Mouse (Mus musculus): Measurements from ENCODE around the gene Hba-a2. TPM values are rescaled to one million over a fixed set of nuclear protein-coding genes. Genes with fewer than 3 reads are reported as not detected.
A peak's percentile ranks its signal among the peaks of the same experiment; 100 is the strongest.

The Hba-a2 gene
- polyA plus RNA-seq, 1 experiment from 2014 or later = 18,270 TPM

DNA sequence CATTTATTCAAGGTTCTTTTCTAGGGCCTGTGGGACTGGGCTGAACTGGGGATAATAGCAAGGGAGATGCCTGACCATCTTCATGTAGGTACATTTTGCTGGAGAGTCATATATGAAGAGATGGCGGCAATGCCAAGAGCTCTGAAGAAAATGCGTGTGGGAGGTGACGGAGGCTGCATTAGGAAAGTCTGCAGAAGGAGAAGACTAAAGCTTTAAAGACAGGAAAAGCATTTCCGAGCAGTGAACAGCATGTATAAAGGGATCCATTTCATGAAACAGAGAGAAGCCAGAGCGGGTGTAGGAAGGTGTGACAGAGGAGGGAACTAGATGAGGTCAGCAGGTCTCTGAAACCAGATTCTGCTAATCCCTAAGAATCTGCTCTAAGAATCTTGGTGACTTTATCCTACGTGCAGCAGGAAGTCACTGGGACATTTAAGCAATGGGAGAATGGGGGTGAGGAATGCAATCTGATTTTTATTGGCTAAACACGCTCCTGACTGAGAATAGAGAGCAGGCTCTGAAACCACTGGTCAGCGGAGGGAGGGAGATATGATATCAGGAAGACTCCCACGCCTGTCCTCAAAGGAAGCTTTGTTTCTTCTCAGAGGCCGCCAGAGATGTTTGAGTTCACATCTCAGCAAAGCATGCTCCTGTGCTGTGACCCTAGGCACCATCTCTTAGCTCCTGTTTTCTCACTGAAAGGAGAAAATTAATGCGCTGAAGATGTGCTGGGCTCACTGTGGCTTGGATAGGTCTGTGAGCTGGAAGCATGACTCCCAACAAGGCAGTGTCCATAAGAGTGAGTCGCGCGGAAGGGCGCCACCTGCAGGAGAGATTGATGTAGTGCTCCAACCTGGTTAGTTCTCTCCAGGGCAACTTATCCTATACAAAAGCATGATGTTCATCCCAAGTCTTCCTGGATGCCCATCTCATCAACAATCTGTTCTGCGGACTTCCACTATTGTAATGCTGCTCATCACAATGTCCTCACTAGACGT lies 44.5 kb downstream of the Hba-a2 start:
- no peaks in the 10 kb centered on the region for H3K36me3 ChIP-seq (ENCODE audit: control insufficient read depth, insufficient read depth, low read length)
- H3K9me3 ChIP-seq (ENCODE audit: control insufficient read depth, low read length) = peaks cover 5% of the 10 kb centered on the region; the same call in 1 of the 2 replicates
- no peaks in the 10 kb centered on the region for H3K27me3 ChIP-seq (replicated peaks; ENCODE audit: control insufficient read depth, insufficient read depth, low read length)
- H3K4me1 ChIP-seq (ENCODE audit: control insufficient read depth, insufficient read depth, low read length) = no peaks in the 10 kb centered on the region
- no peak overlapping the region for H3K4me3 ChIP-seq (ENCODE audit: low read depth, low read length)
- 35% methylated on average over 17 of the region's 17 CpGs for WGBS
- no peak overlapping the region for H3K4me2 ChIP-seq (ENCODE audit: low read depth, low read length)
- DNase-seq (ENCODE audit: low spot score) = peak; percentile 49
- no peak overlapping the region for H3K27ac ChIP-seq (replicated peaks; ENCODE audit: low read depth, low read length)
- peak; percentile 73 for ATAC-seq (ENCODE audit: low read depth)
- H3K9ac ChIP-seq (ENCODE audit: low read depth, low read length) = no peak overlapping the region

DNA sequence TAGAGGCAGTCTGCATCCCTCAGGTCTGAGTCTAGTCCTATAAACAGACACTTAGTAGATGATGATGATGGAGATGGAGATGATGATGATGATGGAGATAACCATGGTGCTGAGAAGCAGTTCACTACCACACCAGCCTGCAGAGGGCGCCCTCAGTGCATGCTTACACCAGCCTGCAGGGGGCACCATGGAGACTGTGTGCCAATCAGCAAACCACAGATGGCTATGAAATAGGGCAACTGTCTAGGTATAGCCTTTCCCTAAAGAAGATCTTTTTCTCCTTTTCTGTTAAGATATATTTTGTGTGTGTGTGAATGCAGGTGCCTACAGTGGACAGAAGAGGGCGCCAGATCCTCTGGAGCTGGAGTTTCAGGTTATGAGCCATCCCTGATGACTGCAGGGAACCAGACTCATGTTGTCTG lies 46.5 kb downstream of the Hba-a2 start:
- Histone ChIP-seq H3K36me3 (ENCODE audit: control insufficient read depth, insufficient read depth, low read length) (no peaks in the 10 kb centered on the region), H3K4me3 (ENCODE audit: low read depth, low read length) (no peak overlapping the region), H3K27me3 (replicated peaks; ENCODE audit: control insufficient read depth, insufficient read depth, low read length) (no peaks in the 10 kb centered on the region), H3K9ac (ENCODE audit: low read depth, low read length) (no peak overlapping the region), H3K9me3 (ENCODE audit: control insufficient read depth, low read length) (no peaks in the 10 kb centered on the region), H3K27ac (replicated peaks; ENCODE audit: low read depth, low read length) (no peak overlapping the region), H3K4me2 (ENCODE audit: low read depth, low read length) (no peak overlapping the region), H3K4me1 (ENCODE audit: control insufficient read depth, insufficient read depth, low read length) (no peaks in the 10 kb centered on the region)
- 17% methylated on average over 2 of the region's 2 CpGs for WGBS
- ATAC-seq (ENCODE audit: low read depth) (no peak), DNase-seq (ENCODE audit: low spot score) (no peak)

DNA sequence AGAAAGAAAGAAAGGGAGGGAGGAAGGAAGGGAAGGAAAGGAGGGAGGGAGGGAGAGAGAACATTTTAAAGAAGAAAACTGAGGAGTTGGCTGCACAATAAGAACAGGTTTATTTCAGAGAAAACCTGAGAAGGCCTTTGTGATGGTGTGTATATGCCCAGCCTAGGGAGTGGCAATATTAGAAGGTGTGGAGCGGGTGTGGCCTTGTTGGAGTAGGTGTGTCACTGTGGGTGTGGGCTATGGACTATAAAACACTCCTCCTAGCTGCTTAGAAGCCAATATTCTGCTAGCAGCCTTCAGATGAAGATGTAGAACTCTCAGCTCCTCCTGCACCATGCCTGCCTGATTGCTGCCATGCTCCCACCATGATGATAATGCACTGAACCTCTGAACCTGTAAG lies 47.1 kb downstream of the Hba-a2 start:
- Histone ChIP-seq H3K9ac (ENCODE audit: low read depth, low read length) (no peak overlapping the region), H3K36me3 (ENCODE audit: control insufficient read depth, insufficient read depth, low read length) (no peaks in the 10 kb centered on the region), H3K27ac (replicated peaks; ENCODE audit: low read depth, low read length) (no peak overlapping the region), H3K9me3 (ENCODE audit: control insufficient read depth, low read length) (no peaks in the 10 kb centered on the region), H3K27me3 (replicated peaks; ENCODE audit: control insufficient read depth, insufficient read depth, low read length) (no peaks in the 10 kb centered on the region), H3K4me1 (ENCODE audit: control insufficient read depth, insufficient read depth, low read length) (no peaks in the 10 kb centered on the region), H3K4me3 (ENCODE audit: low read depth, low read length) (no peak overlapping the region), H3K4me2 (ENCODE audit: low read depth, low read length) (no peak overlapping the region)
- no peak for ATAC-seq (ENCODE audit: low read depth)
- no peak for DNase-seq (ENCODE audit: low spot score)
- WGBS = 100% methylated on average over 1 of the region's 1 CpGs

DNA sequence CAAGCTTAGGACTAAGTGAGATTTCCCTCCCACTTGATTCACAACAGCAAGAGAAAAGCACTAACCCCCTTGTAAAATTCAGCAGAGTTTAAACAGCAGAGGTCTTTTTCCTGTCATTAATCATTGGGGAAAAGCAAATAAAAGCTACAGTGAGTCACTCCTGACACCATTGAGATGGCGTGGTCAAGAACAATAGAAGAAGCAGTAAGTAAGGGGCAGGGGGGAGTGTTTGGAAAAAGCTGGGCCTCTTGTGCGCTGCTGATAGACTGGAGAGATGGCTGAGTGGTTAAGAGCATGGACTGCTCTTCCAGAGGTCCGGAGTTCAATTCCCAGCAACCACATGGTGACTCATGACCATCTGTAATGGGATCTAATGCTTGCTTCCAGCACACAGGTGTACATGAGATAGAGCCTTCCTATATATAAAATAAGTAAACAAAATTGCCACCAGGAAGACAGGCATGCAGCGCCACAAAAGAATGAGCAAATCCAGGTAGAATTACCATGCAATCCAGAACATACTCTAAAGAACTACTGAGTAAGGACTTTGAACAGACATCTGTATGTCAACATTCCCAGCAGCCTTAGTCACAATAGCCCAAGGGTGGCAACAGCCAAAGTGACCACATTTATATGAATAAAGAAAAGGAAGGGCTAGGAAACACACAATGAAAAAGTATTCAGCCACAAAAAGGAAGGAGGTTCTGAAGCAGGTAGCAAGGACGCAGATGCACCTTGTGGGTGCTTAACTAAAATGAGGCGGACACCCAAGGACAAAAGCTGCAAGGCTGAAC lies 49.4 kb downstream of the Hba-a2 start:
- Histone ChIP-seq H3K9me3 (ENCODE audit: control insufficient read depth, low read length) (no peaks in the 10 kb centered on the region), H3K27me3 (replicated peaks; ENCODE audit: control insufficient read depth, insufficient read depth, low read length) (no peaks in the 10 kb centered on the region), H3K36me3 (ENCODE audit: control insufficient read depth, insufficient read depth, low read length) (0 out of 2 replicates have a peak, but pooled peaks cover 4% of the 10 kb centered on the region), H3K4me2 (ENCODE audit: low read depth, low read length) (no peak overlapping the region), H3K9ac (ENCODE audit: low read depth, low read length) (no peak overlapping the region), H3K4me3 (ENCODE audit: low read depth, low read length) (no peak overlapping the region), H3K4me1 (ENCODE audit: control insufficient read depth, insufficient read depth, low read length) (peaks cover 11% of the 10 kb centered on the region; the same call in 1 of the 2 replicates), H3K27ac (replicated peaks; ENCODE audit: low read depth, low read length) (no peak overlapping the region)
- DNase-seq (ENCODE audit: low spot score) (no peak), ATAC-seq (ENCODE audit: low read depth) (no peak)
- 81% methylated on average over 6 of the region's 6 CpGs for WGBS

Other genes with a start within 250 kb of the Hba-a2 start
- gene Il9r, start 96.2 kb upstream of the Hba-a2 start, polyA plus RNA-seq (2014; fragmentation: Nextera tagmentation; extraction: Ambion mirVana) = 0.14 and 0.22 TPM in 2 replicates
- 43.2 and 46.4 TPM in 2 replicates for gene Snrnp25, start 91.1 kb upstream of the Hba-a2 start, polyA plus RNA-seq (2014; fragmentation: Nextera tagmentation; extraction: Ambion mirVana)
- 58.4 and 60.1 TPM in 2 replicates for gene Rhbdf1, start 74.2 kb upstream of the Hba-a2 start, polyA plus RNA-seq (2014; fragmentation: Nextera tagmentation; extraction: Ambion mirVana)
- 29.7 and 34.1 TPM in 2 replicates for gene Mpg, start 70.0 kb upstream of the Hba-a2 start, polyA plus RNA-seq (2014; fragmentation: Nextera tagmentation; extraction: Ambion mirVana)
- gene Nprl3, start 28.8 kb upstream of the Hba-a2 start, polyA plus RNA-seq (2014; fragmentation: Nextera tagmentation; extraction: Ambion mirVana) = 22.3 and 27.0 TPM in 2 replicates
- gene Hba-x, start 20.1 kb upstream of the Hba-a2 start, polyA plus RNA-seq (2014; fragmentation: Nextera tagmentation; extraction: Ambion mirVana) = 79.8 and 206 TPM in 2 replicates
- 6,016 and 7,188 TPM in 2 replicates for gene Hba-a1, start 13.0 kb upstream of the Hba-a2 start, polyA plus RNA-seq (2014; fragmentation: Nextera tagmentation; extraction: Ambion mirVana)
- 1.2 and 1.7 TPM in 2 replicates for gene Hbq1b, start 9.5 kb upstream of the Hba-a2 start, polyA plus RNA-seq (2014; fragmentation: Nextera tagmentation; extraction: Ambion mirVana)
- 1.0 and 1.8 TPM in 2 replicates for gene Hbq1a, start 3.6 kb downstream of the Hba-a2 start, polyA plus RNA-seq (2014; fragmentation: Nextera tagmentation; extraction: Ambion mirVana)
- 28.7 and 31.3 TPM in 2 replicates for gene Sh3pxd2b, start 51.3 kb downstream of the Hba-a2 start, polyA plus RNA-seq (2014; fragmentation: Nextera tagmentation; extraction: Ambion mirVana)
- 86.4 and 95.9 TPM in 2 replicates for gene Ubtd2, start 158.9 kb downstream of the Hba-a2 start, polyA plus RNA-seq (2014; fragmentation: Nextera tagmentation; extraction: Ambion mirVana)
- gene Efcab9, start 235.6 kb downstream of the Hba-a2 start, polyA plus RNA-seq (2014; fragmentation: Nextera tagmentation; extraction: Ambion mirVana) = 0.31 TPM in 1 of 2 replicates, not detected in the other
- gene Stk10, start 236.8 kb downstream of the Hba-a2 start, polyA plus RNA-seq (2014; fragmentation: Nextera tagmentation; extraction: Ambion mirVana) = 2.8 and 2.9 TPM in 2 replicates